Mouse (Mus musculus) embryonic facial prominence, embryonic 11.5 days (tissue): ENCODE data around the gene Chml. TPM values are rescaled to one million over a fixed set of nuclear protein-coding genes. Genes with fewer than 3 reads are reported as not detected.

Experiments used
- ATAC-seq: fragments of 200-750 bp; cut with Nextera tagmentation; replicated peaks from 2 replicates; pipeline ENCODE4 v1.8.0; 2017; ENCODE audit warnings: low read depth; ENCODE audit not compliant: insufficient number of reproducible peaks, low FRiP score, low TSS enrichment
- DNase-seq: peaks from one replicate; pipeline ENCODE4 v3.0.0-alpha.2; 2015; ENCODE audit warnings: low spot score
- H3K27ac ChIP-seq: fragments of 300-500 bp; sonication (generic); replicated peaks from 2 replicates; pipeline ENCODE4 v1.5.1; 2014; ENCODE audit warnings: mild to moderate bottlenecking, low read depth, low read length, control low read depth
- H3K27me3 ChIP-seq: fragments of 300-500 bp; sonication (generic); 2 replicates; pipeline ENCODE4 v1.6.1; 2014; ENCODE audit warnings: mild to moderate bottlenecking, low read length, moderate library complexity, mixed read lengths; ENCODE audit not compliant: control insufficient read depth, insufficient read depth
- H3K36me3 ChIP-seq: fragments of 300-500 bp; sonication (generic); replicated peaks from 2 replicates; pipeline ENCODE4 v1.6.1; 2014; ENCODE audit warnings: low read depth, mild to moderate bottlenecking, low read length, moderate library complexity, mixed read lengths; ENCODE audit not compliant: control insufficient read depth, insufficient read depth
- H3K4me1 ChIP-seq: fragments of 300-500 bp; sonication (generic); 2 replicates; pipeline ENCODE4 v1.6.1; 2014; ENCODE audit warnings: low read length, mixed read lengths; ENCODE audit not compliant: control insufficient read depth, insufficient read depth
- H3K4me2 ChIP-seq: fragments of 300-500 bp; sonication (generic); 2 replicates; pipeline ENCODE4 v1.6.1; 2014; ENCODE audit warnings: low read depth, mild to moderate bottlenecking, control low read depth, low read length, moderate library complexity
- H3K4me3 ChIP-seq: fragments of 300-500 bp; sonication (generic); 2 replicates; pipeline ENCODE4 v1.5.1; 2014; ENCODE audit warnings: low read depth, low read length, control low read depth
- H3K9ac ChIP-seq: fragments of 300-500 bp; sonication (generic); replicated peaks from 2 replicates; pipeline ENCODE4 v1.6.1; 2014; ENCODE audit warnings: mild to moderate bottlenecking, control low read depth, low read length
- H3K9me3 ChIP-seq: fragments of 300-500 bp; sonication (generic); replicated peaks from 2 replicates; pipeline ENCODE4 v1.6.1; 2016; ENCODE audit warnings: mild to moderate bottlenecking, low read length, inconsistent platforms, mixed read lengths; ENCODE audit not compliant: control insufficient read depth
- WGBS: fragments of 180-500 bp; shearing (Covaris S2); extraction: QIAGEN DNeasy Blood & Tissue Kit; methylation state at CpG from one replicate; pipeline ENCODE4 v1.1.7; 2014; 5-methylcytosine and 5-hydroxymethylcytosine counted together
- polyA plus RNA-seq: library from polyadenylated mRNA; unstranded; fragments of >200 nt; fragmentation: Nextera tagmentation; extraction: Ambion mirVana; gene quantifications from 2 replicates; pipeline ENCODE4 v1.2.1, GENCODE M21; 2014

Gene Chml
- 5.1 and 5.4 TPM in 2 replicates for polyA plus RNA-seq

DNA sequence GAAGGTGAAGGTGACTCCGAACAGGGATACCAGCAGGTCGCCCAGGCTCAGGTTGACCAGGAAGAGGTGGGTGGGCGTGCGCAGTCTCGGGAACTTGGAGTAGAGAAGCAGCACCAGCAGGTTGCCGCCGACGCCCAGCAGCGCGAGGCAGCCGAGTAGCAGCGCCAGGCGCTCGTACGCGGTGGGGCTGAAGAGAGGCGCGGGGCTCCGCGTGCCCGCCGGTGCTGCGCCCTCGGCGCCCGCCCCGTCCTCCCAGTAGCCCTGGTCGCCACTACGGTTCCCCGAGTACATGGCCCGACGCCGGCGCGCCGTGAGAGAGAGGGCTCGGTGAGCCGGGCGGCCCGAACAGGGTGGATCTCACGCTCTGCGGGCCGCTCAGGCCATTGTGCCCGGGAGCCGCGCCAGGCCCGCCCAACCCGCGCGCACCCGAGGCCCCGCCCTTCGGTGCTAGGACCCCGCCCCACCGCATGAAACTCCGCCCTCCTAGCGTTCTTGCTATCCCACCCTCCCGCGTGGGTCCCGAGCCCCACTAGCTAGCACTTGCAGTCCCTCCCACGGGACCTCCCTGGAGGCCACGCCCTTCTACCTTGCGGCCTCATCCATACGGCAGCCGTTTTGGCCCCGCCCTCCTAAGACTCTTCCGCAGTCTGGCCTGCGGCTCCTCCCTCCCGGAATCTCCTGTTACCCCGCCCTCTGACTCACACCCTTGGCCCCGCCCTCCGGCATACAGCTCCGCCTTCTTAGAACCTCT is at the start of gene Chml, which contains the start of gene Opn3:
Gene Chml, minus strand, starts transcription at position 656 of the 751 bp plus-strand sequence.
Gene Opn3, minus strand, starts transcription at position 531 of the 751 bp plus-strand sequence.
- Histone ChIP-seq H3K9ac (peak within 1 kb of the TSS; percentile 80), H3K4me1 (no peaks in the 10 kb centered on the region), H3K9me3 (no peaks in the 10 kb centered on the region), H3K4me3 (peak within 1 kb of the TSS; percentile 68), H3K36me3 (no peaks in the 10 kb centered on the region), H3K4me2 (peak within 1 kb of the TSS; percentile 78), H3K27me3 (no peaks in the 10 kb centered on the region), H3K27ac (no peak within 1 kb of the TSS; the same call in 1 of the 2 replicates)
- ATAC-seq (peak; percentile 98), DNase-seq (peak; percentile 99)
- under 1% methylated on average over 47 of the region's 73 CpGs for WGBS

GRCm38 (mm10) chr1:175725771-175726170 is 33.1 kb upstream of the Chml start:
- H3K9me3 ChIP-seq = no peaks in the 10 kb centered on the region
- no peak for ATAC-seq
- H3K9ac ChIP-seq = no peak overlapping the region

DNA sequence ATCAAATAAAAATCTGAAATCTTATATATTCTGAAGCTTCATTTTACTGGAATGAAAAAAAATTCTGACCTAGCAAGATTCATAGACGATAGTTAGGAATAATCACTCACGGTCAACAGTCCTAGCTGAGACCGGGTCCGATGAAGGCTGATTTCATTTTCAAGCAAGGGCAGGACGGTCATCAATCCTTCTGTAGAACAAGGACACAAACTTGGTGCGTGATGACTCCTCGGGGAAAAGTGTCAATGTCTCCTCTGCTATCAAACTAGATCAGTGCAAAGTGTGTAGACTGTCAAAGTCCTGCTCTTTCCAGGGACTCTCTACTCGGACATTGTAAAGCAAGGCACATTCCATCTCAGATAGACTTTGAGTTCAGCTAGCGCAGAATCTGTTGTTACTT is 24.1 kb upstream of the Chml start:
- Histone ChIP-seq H3K4me1 (no peaks in the 10 kb centered on the region), H3K27ac (no peak overlapping the region), H3K4me3 (no peak overlapping the region), H3K36me3 (no peaks in the 10 kb centered on the region), H3K9me3 (no peaks in the 10 kb centered on the region), H3K9ac (no peak overlapping the region), H3K4me2 (no peak overlapping the region), H3K27me3 (no peaks in the 10 kb centered on the region)
- ATAC-seq (no peak), DNase-seq (no peak)
- 91% methylated on average over 9 of the region's 9 CpGs for WGBS

More at GRCm38 (mm10) chr1:175725771-175726170, 33.1 kb upstream of the Chml start:
- H3K36me3 ChIP-seq = no peaks in the 10 kb centered on the region
- H3K4me2 ChIP-seq = no peak overlapping the region
- H3K4me1 ChIP-seq = no peaks in the 10 kb centered on the region
- no peak overlapping the region for H3K4me3 ChIP-seq
- no peaks in the 10 kb centered on the region for H3K27me3 ChIP-seq
- no peak for DNase-seq
- H3K27ac ChIP-seq = no peak overlapping the region
- 49% methylated on average over 7 of the region's 7 CpGs for WGBS

GRCm38 (mm10) chr1:175712338-175712909 is 19.7 kb upstream of the Chml start:
- Histone ChIP-seq H3K9me3 (no peaks in the 10 kb centered on the region), H3K4me3 (no peak overlapping the region), H3K36me3 (no peaks in the 10 kb centered on the region), H3K4me2 (no peak overlapping the region), H3K27me3 (no peaks in the 10 kb centered on the region), H3K4me1 (no peaks in the 10 kb centered on the region), H3K27ac (no peak overlapping the region), H3K9ac (no peak overlapping the region)
- DNase-seq (no peak), ATAC-seq (no peak)
- WGBS = 83% methylated on average over 11 of the region's 11 CpGs

DNA sequence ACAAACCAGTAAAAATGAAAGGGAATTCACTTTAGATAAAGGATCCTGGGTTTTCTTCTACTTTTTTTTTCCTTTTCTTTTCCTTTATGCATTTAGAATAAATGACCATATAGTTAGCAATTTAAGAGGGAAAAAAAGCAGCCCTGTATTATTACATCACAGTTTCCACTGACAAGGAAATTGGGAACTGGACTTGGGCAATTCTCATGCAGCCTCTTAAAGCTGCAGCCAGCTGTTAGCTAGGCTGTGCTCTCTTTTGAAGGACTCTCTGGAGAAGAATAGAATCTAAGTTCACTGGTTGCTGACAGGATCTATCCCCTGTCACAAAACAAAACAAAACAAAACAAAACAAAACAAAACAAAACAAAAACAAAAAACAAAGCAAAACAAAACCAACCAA is 15.3 kb upstream of the Chml start:
- DNase-seq (no peak), ATAC-seq (no peak)
- Histone ChIP-seq H3K4me2 (no peak overlapping the region), H3K9me3 (no peaks in the 10 kb centered on the region), H3K36me3 (no peaks in the 10 kb centered on the region), H3K4me1 (no peaks in the 10 kb centered on the region), H3K4me3 (no peak overlapping the region), H3K27me3 (no peaks in the 10 kb centered on the region), H3K27ac (no peak overlapping the region), H3K9ac (no peak overlapping the region)

DNA sequence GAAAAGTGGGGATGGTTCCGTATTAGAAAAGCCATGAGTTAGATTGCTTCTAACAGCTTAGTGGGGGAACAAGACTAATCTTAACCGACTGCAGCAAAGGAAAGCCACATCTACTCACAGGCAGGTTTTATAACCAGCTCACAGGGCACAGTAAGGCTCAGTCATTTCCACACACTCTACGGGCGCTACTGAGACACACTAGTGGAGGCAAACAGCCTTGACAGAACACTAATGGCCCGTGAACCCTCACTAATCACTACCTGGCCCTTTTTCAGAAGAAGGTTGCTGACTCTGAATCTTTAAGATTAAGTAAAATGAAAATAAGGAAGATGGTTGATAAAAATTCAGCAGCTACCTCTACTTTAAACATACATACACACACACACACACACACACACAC is 14.9 kb upstream of the Chml start:
- Histone ChIP-seq H3K36me3 (no peaks in the 10 kb centered on the region), H3K4me1 (no peaks in the 10 kb centered on the region), H3K27ac (no peak overlapping the region), H3K9ac (no peak overlapping the region), H3K9me3 (no peaks in the 10 kb centered on the region), H3K27me3 (no peaks in the 10 kb centered on the region), H3K4me2 (no peak overlapping the region), H3K4me3 (no peak overlapping the region)
- ATAC-seq (no peak), DNase-seq (no peak)
- 77% methylated on average over 5 of the region's 5 CpGs for WGBS

DNA sequence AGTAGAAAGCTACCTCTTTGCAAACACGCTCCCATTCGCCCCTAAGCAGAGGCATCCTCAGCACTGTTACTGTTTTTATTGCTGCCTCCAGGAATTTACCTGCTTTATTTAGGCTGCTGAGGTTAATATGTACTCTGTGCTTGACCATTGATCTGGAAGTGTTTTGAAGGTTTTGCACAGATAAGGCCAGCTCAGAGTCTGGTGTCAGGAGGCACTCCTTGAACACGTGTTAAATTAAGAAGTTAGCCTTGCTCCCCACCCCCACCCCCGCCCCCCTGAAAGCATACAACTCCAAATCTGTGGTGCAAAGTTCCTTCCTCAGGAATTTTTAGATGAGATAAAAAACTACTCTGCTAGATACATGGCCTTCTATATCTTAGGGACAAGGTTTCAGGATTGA is 8.4 kb upstream of the Chml start:
- Histone ChIP-seq H3K4me2 (no peak overlapping the region), H3K27me3 (no peaks in the 10 kb centered on the region), H3K36me3 (no peaks in the 10 kb centered on the region), H3K4me3 (no peak overlapping the region), H3K9ac (no peak overlapping the region), H3K4me1 (no peaks in the 10 kb centered on the region), H3K9me3 (no peaks in the 10 kb centered on the region), H3K27ac (no peak overlapping the region)
- DNase-seq (no peak), ATAC-seq (no peak)
- WGBS = 75% methylated on average over 4 of the region's 4 CpGs

DNA sequence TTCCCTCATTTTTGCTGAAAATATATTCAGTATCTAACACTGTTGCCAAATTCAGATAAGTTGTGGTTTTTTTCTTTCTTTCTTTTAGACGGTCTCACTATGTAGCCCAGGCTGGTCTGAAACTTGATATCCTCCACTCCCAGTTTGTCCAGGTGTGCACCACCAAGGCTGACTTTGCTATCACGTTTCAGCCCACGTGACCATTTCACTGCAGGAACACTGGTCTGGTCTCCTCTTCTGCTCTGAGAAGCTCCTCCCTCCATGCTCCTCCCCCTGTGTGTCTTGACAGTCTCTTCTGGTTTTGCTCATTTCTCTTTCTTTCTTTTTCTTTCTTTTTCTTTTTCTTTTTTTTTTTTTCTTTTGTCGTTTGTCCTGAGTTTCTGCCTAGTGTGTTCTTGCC is 7.1 kb upstream of the Chml start:
- WGBS = 31% methylated on average over 4 of the region's 4 CpGs

More for the DNA sequence above, 7.1 kb upstream of the Chml start:
- ATAC-seq (no peak), DNase-seq (peak; percentile 23)
- Histone ChIP-seq H3K9ac (no peak overlapping the region), H3K9me3 (no peaks in the 10 kb centered on the region), H3K4me3 (no peak overlapping the region), H3K27me3 (no peaks in the 10 kb centered on the region), H3K36me3 (no peaks in the 10 kb centered on the region), H3K4me2 (no peak overlapping the region), H3K27ac (no peak overlapping the region), H3K4me1 (no peaks in the 10 kb centered on the region)
